Mouse (Mus musculus) thymus, adult 18-20 months (tissue): Measurements from ENCODE around the gene Hist4h4.

Experiments used
- DNase-seq, 2 experiments: peaks; one replicate each; pipeline ENCODE4 v3.0.0; 2022; ENCODE audit warnings: mixed read lengths in 2 of 2

Hist4h4 gene

GRCm38 (mm10) chr6:136803739-136804633 lies at the start of gene Hist4h4:
Hist4h4 (minus strand) TSS chr6:136804415.
- peak; percentile 88 to 93 for DNase-seq

- peak in 1 of 2 experiments; percentile 31 for DNase-seq
Observed at GRCm38 (mm10) chr6:136852762-136853161, 48.5 kb upstream of the Hist4h4 start.

- no peak for DNase-seq
Observed at GRCm38 (mm10) chr6:136852348-136852747, 48.1 kb upstream of the Hist4h4 start.

- no peak for DNase-seq
Observed at GRCm38 (mm10) chr6:136850267-136850666, 46.1 kb upstream of the Hist4h4 start.

- DNase-seq = no peak
Observed at GRCm38 (mm10) chr6:136848971-136849370, 44.8 kb upstream of the Hist4h4 start.

DNA sequence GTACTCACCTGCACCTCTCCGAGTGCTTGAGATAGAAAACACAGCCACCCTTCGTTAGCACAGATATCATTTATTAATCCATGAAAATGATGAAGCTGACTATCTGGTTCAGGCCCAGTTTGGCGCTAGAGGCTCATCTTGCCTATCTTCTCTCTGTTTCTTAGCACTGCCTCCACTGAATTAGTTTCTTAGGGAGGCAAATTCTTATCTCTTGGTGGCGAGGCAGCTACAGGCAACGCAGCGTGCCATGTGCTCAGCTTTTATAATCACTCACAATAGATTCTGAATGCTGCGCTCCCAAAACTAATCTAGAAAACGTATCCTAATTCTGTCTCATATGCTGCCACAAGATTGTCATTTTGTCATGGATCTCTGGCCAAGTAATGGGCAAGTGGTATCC lies 44.2 kb upstream of the Hist4h4 start:
- no peak for DNase-seq

- DNase-seq = peak in 1 of 2 experiments; percentile 34
Observed at GRCm38 (mm10) chr6:136847790-136848189, 43.6 kb upstream of the Hist4h4 start.

DNA sequence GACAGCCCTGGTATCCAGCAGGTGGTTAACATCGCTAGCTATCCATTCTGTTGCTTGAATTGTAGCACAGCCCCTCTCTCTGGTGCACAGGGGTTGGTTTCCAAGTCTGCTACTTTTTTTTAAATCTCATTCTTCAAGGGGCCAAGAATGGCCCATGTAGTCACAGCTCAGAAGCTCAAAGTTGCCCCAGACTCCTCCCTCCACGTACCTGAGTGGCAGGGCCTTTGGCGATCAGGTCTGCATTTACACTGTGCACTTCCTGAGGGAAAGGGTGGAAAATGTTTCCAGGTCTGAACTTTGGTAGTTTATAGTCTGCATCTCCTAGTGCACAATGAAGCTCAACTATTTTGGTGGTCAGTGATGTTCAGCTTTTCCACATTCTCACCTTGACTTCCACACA lies 43.1 kb upstream of the Hist4h4 start:
- no peak for DNase-seq

DNA sequence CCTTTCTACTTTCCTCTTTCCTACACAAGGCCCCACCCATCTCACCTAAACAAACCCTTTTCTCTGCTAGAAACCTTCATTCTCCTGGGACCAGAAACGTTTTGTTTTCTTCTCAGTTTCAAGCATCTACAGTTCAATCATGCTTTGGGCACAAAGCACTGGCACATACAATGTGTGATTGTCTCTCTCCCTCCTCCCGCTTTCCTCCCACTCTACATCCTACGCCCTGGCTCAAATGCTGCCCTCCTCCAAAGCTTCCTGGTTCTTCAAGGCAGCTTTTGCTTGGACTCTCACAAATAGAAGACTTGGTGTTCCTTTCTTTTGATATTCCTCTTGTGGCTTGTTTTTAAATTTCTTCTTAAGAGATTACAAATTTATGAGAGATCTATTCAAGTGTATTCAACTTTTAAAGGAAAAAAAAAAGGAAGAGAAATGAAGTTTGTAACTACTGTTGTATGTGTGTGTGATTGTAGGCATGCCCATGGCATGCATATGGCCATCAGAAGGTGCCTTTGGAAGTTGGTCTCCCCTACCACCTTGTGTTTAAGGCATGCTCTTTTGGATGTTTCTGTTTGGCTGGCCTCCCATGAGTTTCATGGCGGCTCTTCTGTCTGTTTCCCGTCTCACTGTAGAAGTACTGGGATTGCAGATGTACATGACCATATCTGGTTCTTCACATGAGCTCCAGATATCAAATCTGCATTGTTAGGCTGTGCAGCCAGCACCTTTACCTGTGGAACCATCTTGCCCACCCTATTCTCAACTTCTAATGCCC lies 41.7 kb upstream of the Hist4h4 start:
- no peak for DNase-seq

- DNase-seq = no peak
Observed at GRCm38 (mm10) chr6:136844903-136845302, 40.7 kb upstream of the Hist4h4 start.

DNA sequence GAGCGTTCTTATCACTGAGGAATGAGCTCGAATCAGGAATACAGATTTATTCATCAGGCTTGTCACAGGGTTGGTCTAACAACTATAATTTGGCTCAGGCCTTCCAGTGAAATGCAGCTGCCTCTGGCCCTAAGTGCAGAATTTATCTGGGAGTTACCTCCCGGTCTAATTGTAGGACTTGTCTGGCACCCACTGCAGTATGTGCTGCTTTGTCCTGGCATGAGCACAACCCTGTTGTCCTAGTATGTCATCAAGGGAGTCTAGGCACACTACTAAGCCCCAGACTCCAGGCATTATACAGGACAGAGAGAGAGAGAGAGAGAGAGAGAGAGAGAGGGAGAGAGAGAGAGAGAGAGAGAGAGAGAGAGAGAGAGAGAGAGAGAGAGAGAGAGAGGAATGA lies 33.1 kb upstream of the Hist4h4 start:
- no peak for DNase-seq

- no peak for DNase-seq
Observed at GRCm38 (mm10) chr6:136835352-136835751, 31.1 kb upstream of the Hist4h4 start, which contains the start of gene Smco3. Smco3 (minus strand) TSS chr6:136835452.

- DNase-seq = peak in 1 of 2 experiments; percentile 42
Observed at GRCm38 (mm10) chr6:136831712-136832111, 27.5 kb upstream of the Hist4h4 start.

GRCm38 (mm10) chr6:136828681-136829080 lies 24.5 kb upstream of the Hist4h4 start:
- no peak for DNase-seq

DNA sequence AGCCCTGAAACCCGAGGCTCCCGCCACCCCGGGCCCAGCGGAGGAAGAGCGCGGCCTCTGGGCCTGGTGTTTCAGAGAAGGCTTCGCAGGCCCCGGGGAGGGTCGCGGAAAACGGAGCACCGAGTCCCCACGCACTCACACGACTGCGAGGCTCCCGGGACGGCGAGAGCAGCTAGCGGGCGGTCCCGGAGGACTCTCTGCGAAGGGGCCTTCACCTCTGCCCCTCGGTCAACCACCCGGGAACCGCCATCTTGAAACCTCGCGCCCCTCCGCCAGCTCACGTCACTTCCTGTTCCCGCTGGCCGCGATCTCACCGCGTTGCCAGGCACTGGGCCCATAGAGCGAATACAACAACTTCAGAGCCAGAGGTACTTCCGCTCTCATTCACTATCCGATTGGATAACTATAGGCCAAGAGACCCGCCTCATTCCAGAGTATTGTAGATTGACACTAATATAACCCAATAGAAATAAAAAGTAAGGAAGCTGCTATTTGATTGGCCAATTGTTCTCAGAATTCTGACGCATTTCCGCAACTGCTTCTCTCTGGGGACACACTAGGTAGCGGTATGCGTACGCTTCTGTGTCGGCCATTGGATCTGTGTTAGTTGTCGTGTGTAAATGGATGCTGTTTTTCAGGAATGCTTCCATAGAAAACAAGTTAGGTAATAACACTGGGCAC lies 23.8 kb upstream of the Hist4h4 start, which contains the start of gene Wbp11:
Gene Wbp11, minus strand, starts transcription at position 353 of the 681 bp plus-strand sequence.
- peak; percentile 90 to 95 for DNase-seq

- DNase-seq = no peak
Observed at GRCm38 (mm10) chr6:136827516-136827880, 23.3 kb upstream of the Hist4h4 start, which contains the start of gene BC049715. BC049715 (plus strand) TSS chr6:136827626.

DNA sequence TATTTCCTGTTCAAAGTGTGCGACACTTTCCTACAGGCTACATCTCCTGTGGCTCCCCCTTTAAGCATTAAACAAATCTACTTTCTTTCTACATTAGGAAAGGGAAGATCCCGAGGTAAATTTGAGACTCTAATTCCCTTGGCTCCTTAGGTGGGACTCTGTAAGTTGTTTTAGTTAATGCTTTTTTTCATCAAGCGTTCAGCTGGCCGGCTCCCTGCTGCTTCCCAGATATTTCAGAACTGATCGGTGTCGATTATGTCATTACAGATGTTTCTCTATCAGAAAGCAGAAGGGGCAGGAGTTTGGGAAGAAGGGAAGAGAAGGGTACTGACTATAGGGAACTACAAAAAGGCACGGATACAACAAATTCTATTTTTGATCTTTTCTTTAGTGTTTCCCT lies 22.9 kb upstream of the Hist4h4 start:
- no peak for DNase-seq

DNA sequence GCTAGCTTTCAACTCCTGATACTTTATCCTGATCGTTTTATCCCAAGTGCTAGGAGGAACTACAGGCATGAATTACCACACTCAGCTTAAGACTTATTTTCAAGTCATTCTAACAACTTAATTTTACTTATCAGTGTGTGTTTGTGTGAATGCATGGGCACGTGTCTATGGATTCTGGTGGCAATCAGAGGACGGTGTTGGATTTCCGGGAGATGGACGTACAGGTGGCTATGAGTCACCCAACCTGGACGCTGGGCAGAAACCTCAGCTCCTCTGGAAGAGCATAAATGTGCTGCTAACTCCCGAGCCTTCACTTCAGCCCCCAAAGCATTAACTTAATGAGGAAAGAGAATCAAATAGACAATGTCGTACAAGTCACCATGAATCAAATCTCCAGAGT lies 20.8 kb upstream of the Hist4h4 start:
- no peak for DNase-seq

DNA sequence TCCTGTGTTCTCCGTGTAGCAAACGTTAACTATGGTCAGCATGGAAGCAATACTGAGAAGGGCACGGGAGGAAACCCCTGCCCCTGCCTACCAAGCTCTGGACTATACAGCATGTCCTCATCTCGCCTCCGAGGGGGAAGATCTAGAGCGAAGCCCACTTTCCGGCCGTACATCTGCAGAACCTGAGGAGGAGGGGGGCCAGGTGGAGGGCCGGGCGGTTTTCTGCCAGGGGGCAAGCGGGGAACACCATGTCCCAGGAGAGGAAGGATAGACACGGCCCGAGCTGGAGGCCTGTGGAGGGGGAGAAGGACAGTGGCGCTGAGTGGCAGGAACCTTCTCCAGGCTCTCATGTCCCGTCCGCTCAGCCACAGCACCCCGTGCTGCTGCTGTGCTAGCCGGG lies 16.9 kb upstream of the Hist4h4 start:
- DNase-seq = no peak

DNA sequence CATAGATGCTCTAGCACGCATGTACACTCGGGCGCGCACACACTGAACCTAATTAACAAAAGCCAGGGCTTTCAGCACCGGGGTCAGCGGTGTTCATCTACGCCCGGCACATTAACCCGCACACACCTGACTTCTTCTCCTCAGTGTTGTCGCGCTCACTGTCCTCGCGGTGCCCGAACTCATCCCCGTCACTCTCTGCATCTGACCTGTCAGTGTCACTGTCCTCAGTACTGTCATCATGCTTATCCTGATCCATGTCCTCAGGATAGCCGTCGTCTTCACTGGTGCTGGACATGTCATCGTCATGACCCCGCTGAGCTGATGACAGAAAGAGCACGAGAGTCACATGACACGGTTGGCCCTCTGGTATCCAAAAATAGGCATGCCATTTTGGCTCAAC lies 16.2 kb upstream of the Hist4h4 start:
- DNase-seq = no peak

DNA sequence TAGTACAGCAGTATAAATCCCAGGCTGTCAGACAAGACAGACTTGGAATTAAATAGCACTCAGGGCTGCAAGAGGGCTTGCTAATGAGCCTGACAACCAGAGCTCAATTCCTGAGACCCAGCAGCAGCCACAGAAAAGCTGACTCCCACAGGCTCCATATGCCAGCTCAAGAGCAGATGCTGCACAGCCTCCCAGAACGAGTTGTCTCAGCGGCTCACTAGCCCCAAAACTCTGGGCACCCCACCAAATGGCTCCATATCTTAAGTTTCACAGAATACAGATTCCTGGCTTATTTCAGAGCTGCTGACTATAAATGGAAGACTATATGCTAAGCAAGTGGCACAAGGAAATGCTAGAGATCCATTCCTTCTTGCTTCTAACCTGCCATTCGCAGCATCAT lies 13.3 kb upstream of the Hist4h4 start:
- DNase-seq = no peak

GRCm38 (mm10) chr6:136816826-136817225 lies 12.6 kb upstream of the Hist4h4 start:
- no peak for DNase-seq

DNA sequence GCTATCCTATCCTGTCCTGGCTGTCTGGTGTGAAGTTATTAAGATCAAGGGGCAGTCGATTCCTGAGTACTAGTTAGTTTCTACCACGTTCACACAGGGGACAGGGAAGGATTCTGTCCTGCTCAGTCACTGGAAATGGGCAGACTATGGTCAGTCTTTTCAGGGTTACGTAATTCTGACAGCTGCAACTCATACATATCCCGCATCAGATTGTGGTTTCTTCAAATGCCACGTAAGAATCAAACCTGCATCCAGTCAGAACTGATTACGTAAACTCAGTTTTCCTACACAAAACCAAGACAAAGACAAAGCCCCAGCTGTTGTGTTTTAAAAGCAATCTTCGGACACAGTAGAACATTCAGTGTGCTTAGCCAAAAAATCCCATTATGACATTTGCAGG lies 11.2 kb upstream of the Hist4h4 start:
- no peak for DNase-seq
